Mouse (Mus musculus) bone marrow macrophage, adult 2 months (primary cell): ENCODE data around the gene Retnlg.

Experiments used
- CTCF ChIP-seq: IDR thresholded peaks from 2 replicates; pipeline ENCODE4 v1.5.1; 2012; ENCODE audit warnings: low read depth, mild to moderate bottlenecking, low read length, moderate library complexity
- POLR2A ChIP-seq: IDR thresholded peaks from 2 replicates; pipeline ENCODE4 v1.6.1; 2012; ENCODE audit warnings: mild to moderate bottlenecking, low read depth, low read length, borderline replicate concordance

GRCm38 (mm10) chr16:48911184-48911583 lies 38.8 kb downstream of the Retnlg start:
- TF ChIP-seq POLR2A (no peak), CTCF (no peak)
